Mouse (Mus musculus): ENCODE measurements around the gene Epb41l4b.
A peak's percentile ranks its signal among the peaks of the same experiment; 100 is the strongest.

Gene Epb41l4b

GRCm38 (mm10) chr4:57153068-57153835 is 10.0 kb upstream of the Epb41l4b start:
- DNase-seq, result no peak

- DNase-seq, result no peak
These were observed 4.9 kb upstream of the Epb41l4b start for GRCm38 (mm10) chr4:57148182-57148581.

- peak; percentile 15 for DNase-seq
These were observed 737 bp downstream of the Epb41l4b start for GRCm38 (mm10) chr4:57142374-57143025.

- DNase-seq, result peak; percentile 24
These were observed 1.3 kb downstream of the Epb41l4b start for GRCm38 (mm10) chr4:57141908-57142361.

- DNase-seq, result no peak
These were observed 2.1 kb downstream of the Epb41l4b start for GRCm38 (mm10) chr4:57140992-57141717.

- DNase-seq, result no peak
These were observed 2.9 kb downstream of the Epb41l4b start for GRCm38 (mm10) chr4:57140200-57140799.

GRCm38 (mm10) chr4:57139433-57139832 is 3.8 kb downstream of the Epb41l4b start:
- no peak for DNase-seq

GRCm38 (mm10) chr4:57138093-57138440 is 5.2 kb downstream of the Epb41l4b start:
- no peak for DNase-seq

GRCm38 (mm10) chr4:57137371-57138092 is 5.7 kb downstream of the Epb41l4b start:
- no peak for DNase-seq

GRCm38 (mm10) chr4:57135431-57135830 is 7.8 kb downstream of the Epb41l4b start:
- DNase-seq, result no peak

- no peak for DNase-seq
These were observed 8.7 kb downstream of the Epb41l4b start for GRCm38 (mm10) chr4:57134554-57134953.

- no peak for DNase-seq
These were observed 11.4 kb downstream of the Epb41l4b start for GRCm38 (mm10) chr4:57131839-57132238.

- DNase-seq, result no peak
These were observed 13.3 kb downstream of the Epb41l4b start for GRCm38 (mm10) chr4:57129718-57130515.

- no peak for DNase-seq
These were observed 20.2 kb downstream of the Epb41l4b start for GRCm38 (mm10) chr4:57123003-57123402.

GRCm38 (mm10) chr4:57122166-57122565 is 21.1 kb downstream of the Epb41l4b start:
- no peak for DNase-seq

- DNase-seq, result no peak
These were observed 22.7 kb downstream of the Epb41l4b start for GRCm38 (mm10) chr4:57120563-57120962.

GRCm38 (mm10) chr4:57119976-57120375 is 23.3 kb downstream of the Epb41l4b start:
- no peak for DNase-seq

- DNase-seq, result no peak
These were observed 24.4 kb downstream of the Epb41l4b start for GRCm38 (mm10) chr4:57118883-57119282.

GRCm38 (mm10) chr4:57116278-57116677 is 27.0 kb downstream of the Epb41l4b start:
- no peak for DNase-seq

GRCm38 (mm10) chr4:57114617-57115592 is 28.3 kb downstream of the Epb41l4b start:
- no peak for DNase-seq
